Mouse (Mus musculus): ENCODE results near the gene Izumo4.

Gene Izumo4

GRCm38 (mm10) chr10:80669737-80670485 is 32.1 kb upstream of the Izumo4 start:
- DNase-seq (ENCODE audit: low spot score in 2 of 2) = no peak

GRCm38 (mm10) chr10:80670531-80670930 is 31.5 kb upstream of the Izumo4 start:
- DNase-seq (ENCODE audit: low spot score in 2 of 2) = no peak

- DNase-seq (ENCODE audit: low spot score in 2 of 2) = no peak
Observed at GRCm38 (mm10) chr10:80671251-80671650, 30.7 kb upstream of the Izumo4 start.

GRCm38 (mm10) chr10:80671936-80672690 is 29.9 kb upstream of the Izumo4 start:
- DNase-seq (ENCODE audit: low spot score in 2 of 2) = no peak

GRCm38 (mm10) chr10:80673690-80674089 is 28.3 kb upstream of the Izumo4 start:
- DNase-seq (ENCODE audit: low spot score in 2 of 2) = no peak

- no peak for DNase-seq (ENCODE audit: low spot score in 2 of 2)
Observed at GRCm38 (mm10) chr10:80674161-80674711, 27.7 kb upstream of the Izumo4 start.

- no peak for DNase-seq (ENCODE audit: low spot score in 2 of 2)
Observed at GRCm38 (mm10) chr10:80674851-80675404, 27.1 kb upstream of the Izumo4 start.

- no peak for DNase-seq (ENCODE audit: low spot score in 2 of 2)
Observed at GRCm38 (mm10) chr10:80675405-80676197, 26.4 kb upstream of the Izumo4 start.

GRCm38 (mm10) chr10:80676198-80676928 is 25.6 kb upstream of the Izumo4 start:
- peak; percentile 99 for DNase-seq (ENCODE audit: low spot score in 2 of 2)

GRCm38 (mm10) chr10:80677128-80677875 is 24.7 kb upstream of the Izumo4 start:
- DNase-seq (ENCODE audit: low spot score in 2 of 2) = no peak

GRCm38 (mm10) chr10:80677942-80678436 is 24.0 kb upstream of the Izumo4 start, which contains the start of gene Mknk2:
Gene Mknk2 (minus strand): TSS chr10:80678112.
- DNase-seq (ENCODE audit: low spot score in 2 of 2) = peak; percentile 84 to 85

GRCm38 (mm10) chr10:80678601-80679377 is 23.2 kb upstream of the Izumo4 start:
- no peak for DNase-seq (ENCODE audit: low spot score in 2 of 2)

- DNase-seq (ENCODE audit: low spot score in 2 of 2) = no peak
Observed at GRCm38 (mm10) chr10:80679556-80680259, 22.3 kb upstream of the Izumo4 start.

- DNase-seq (ENCODE audit: low spot score in 2 of 2) = no peak
Observed at GRCm38 (mm10) chr10:80680260-80680696, 21.7 kb upstream of the Izumo4 start.

GRCm38 (mm10) chr10:80682003-80682402 is 20.0 kb upstream of the Izumo4 start:
- DNase-seq (ENCODE audit: low spot score in 2 of 2) = no peak

GRCm38 (mm10) chr10:80683647-80684046 is 18.3 kb upstream of the Izumo4 start:
- DNase-seq (ENCODE audit: low spot score in 2 of 2) = no peak

GRCm38 (mm10) chr10:80684214-80684613 is 17.8 kb upstream of the Izumo4 start:
- DNase-seq (ENCODE audit: low spot score in 2 of 2) = no peak

- no peak for DNase-seq (ENCODE audit: low spot score in 2 of 2)
Observed at GRCm38 (mm10) chr10:80684984-80685383, 17.0 kb upstream of the Izumo4 start.

All from frontal cortex, postnatal 10 days (tissue).